Mouse (Mus musculus): Measurements from ENCODE around the gene 9230102O04Rik. TPM values are rescaled to one million over a fixed set of nuclear protein-coding genes. Genes with fewer than 3 reads are reported as not detected.

The 9230102O04Rik gene
- total RNA-seq (2021): not detected
- long read RNA-seq, experiment 1: 0 reads
- long read RNA-seq, experiment 2: 0 reads

GRCm38 (mm10) chr2:9888913-9889650, at the start of gene 9230102O04Rik:
9230102O04Rik (minus strand) TSS chr2:9889540.
- DNase-seq: no peak

- no peak for DNase-seq
These were observed 46.6 kb upstream of the 9230102O04Rik start for GRCm38 (mm10) chr2:9935965-9936364.

- no peak for DNase-seq
These were observed 37.6 kb upstream of the 9230102O04Rik start for GRCm38 (mm10) chr2:9926905-9927283.

- no peak for DNase-seq
These were observed 37.0 kb upstream of the 9230102O04Rik start for GRCm38 (mm10) chr2:9926194-9926904.

- DNase-seq: no peak
These were observed 29.5 kb upstream of the 9230102O04Rik start for GRCm38 (mm10) chr2:9918691-9919471.

- no peak for DNase-seq
These were observed 28.3 kb upstream of the 9230102O04Rik start for GRCm38 (mm10) chr2:9917602-9918001.

- no peak for DNase-seq
These were observed 16.7 kb upstream of the 9230102O04Rik start for GRCm38 (mm10) chr2:9905995-9906394.

GRCm38 (mm10) chr2:9903854-9904560, 14.7 kb upstream of the 9230102O04Rik start:
- DNase-seq: no peak

GRCm38 (mm10) chr2:9897846-9898245, 8.5 kb upstream of the 9230102O04Rik start:
- no peak for DNase-seq

- DNase-seq: no peak
These were observed 6.9 kb upstream of the 9230102O04Rik start for GRCm38 (mm10) chr2:9896097-9896770.

GRCm38 (mm10) chr2:9894836-9895593, 5.7 kb upstream of the 9230102O04Rik start:
- DNase-seq: no peak

- no peak for DNase-seq
These were observed 4.1 kb upstream of the 9230102O04Rik start for GRCm38 (mm10) chr2:9893272-9893953.

GRCm38 (mm10) chr2:9892541-9892940, 3.2 kb upstream of the 9230102O04Rik start:
- no peak for DNase-seq

- no peak for DNase-seq
These were observed 1.6 kb upstream of the 9230102O04Rik start for GRCm38 (mm10) chr2:9890906-9891305.

- DNase-seq: no peak
These were observed 911 bp upstream of the 9230102O04Rik start for GRCm38 (mm10) chr2:9890251-9890650.

GRCm38 (mm10) chr2:9889651-9890183, 377 bp upstream of the 9230102O04Rik start, which contains the start of gene Gata3:
Gata3 (minus strand) TSS chr2:9890034.
- no peak for DNase-seq

- no peak for DNase-seq
These were observed 1.7 kb downstream of the 9230102O04Rik start for GRCm38 (mm10) chr2:9887636-9888035.

GRCm38 (mm10) chr2:9886921-9887610, 2.3 kb downstream of the 9230102O04Rik start:
- DNase-seq: no peak

GRCm38 (mm10) chr2:9886031-9886430, 3.3 kb downstream of the 9230102O04Rik start:
- DNase-seq: no peak

Data from gastrocnemius, postnatal 10 days (tissue).